Mouse (Mus musculus): Measurements from ENCODE around the gene Plin4. TPM values are rescaled to one million over a fixed set of nuclear protein-coding genes. Genes with fewer than 3 reads are reported as not detected.
"Not testable (repeated sequence)": the region's sequence is repeated elsewhere in the genome, so short reads cannot be mapped to it uniquely, and the experiment has no call there.

The Plin4 gene
- total RNA-seq, 2 experiments from 2014 or later, result not detected

DNA sequence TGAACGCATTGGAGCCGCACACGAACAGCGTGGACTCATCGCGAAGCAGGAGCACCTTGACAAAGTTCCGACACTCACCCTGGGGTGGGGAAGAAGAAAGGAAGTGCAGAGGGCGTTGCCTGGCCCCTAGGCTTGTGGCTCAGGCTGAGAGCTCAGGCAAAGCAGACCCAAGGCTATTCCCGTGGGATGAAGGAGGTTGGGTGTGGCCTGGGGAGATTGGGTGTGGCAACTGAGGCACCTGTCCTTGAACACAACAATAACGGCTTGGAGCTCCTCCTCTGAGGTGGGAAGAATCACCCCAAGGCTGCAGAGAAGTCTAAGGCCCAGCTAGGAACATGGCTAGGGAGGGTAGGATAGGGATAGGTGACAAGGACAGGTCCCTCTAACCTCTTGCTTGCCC is 21.5 kb upstream of the Plin4 start:
- ATAC-seq (replicated peaks; ENCODE audit: low FRiP score, poor library complexity, severe bottlenecking), result no peak

DNA sequence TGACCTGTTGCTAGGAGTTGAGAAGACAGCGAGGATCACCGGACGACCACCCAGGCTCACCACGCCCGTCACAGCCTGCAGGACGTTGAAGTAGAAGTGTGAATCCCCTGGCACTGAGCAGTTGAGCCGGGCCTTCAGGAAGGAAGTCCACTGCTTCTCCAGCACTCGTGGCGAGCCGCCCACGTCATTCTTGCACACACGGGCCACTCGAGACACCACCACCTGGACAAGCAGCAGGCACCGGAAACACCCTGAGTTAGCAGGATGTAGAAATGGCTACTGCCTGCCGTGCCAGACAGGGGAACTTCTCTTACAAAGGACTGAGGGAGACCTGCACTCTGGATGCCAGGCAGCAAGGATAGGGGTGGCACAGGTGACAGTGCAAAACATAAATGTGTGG is 18.6 kb upstream of the Plin4 start:
- ATAC-seq (replicated peaks; ENCODE audit: low FRiP score, poor library complexity, severe bottlenecking), result no peak

DNA sequence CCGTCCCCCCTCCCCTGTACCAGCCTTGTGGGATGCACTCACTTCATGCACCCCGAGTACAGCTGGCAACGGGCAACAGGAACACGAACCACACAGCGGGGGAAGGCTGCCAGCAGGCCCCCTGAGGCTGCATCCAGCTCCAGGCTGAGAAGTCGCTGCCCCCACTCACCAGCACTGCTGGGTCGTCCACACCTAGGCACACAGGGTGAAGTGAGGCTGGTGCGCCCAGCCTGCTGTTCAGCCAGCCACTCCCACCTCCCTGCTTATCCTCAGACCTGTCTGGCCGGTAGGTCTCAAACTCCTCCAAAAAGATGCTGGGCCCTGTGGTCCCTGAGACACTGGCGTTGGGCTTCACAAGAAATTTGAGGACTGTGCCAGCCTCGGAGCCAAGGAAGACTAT is 16.6 kb upstream of the Plin4 start:
- 0 out of 2 replicates have a peak, but pooled peaks have one; percentile 11 for ATAC-seq (replicated peaks; ENCODE audit: low FRiP score, poor library complexity, severe bottlenecking)

DNA sequence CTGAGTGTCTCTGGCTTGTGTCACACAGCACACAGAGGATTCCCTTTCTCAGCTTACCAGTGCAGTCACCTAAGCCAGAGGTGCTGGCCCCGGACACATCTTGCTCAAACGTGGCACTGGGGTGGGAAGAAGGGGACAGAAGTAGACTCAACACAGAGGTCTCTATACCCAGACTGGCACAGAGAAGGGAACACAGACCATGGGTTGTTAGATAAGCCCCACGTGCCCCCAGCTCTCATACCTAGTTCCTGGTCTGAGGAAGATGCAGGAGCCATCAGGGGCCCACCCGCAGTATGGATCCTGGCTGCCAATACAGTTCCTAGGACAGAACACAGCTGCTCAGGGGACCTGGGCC is 15.7 kb upstream of the Plin4 start:
- no peak for ATAC-seq (replicated peaks; ENCODE audit: low FRiP score, poor library complexity, severe bottlenecking)

DNA sequence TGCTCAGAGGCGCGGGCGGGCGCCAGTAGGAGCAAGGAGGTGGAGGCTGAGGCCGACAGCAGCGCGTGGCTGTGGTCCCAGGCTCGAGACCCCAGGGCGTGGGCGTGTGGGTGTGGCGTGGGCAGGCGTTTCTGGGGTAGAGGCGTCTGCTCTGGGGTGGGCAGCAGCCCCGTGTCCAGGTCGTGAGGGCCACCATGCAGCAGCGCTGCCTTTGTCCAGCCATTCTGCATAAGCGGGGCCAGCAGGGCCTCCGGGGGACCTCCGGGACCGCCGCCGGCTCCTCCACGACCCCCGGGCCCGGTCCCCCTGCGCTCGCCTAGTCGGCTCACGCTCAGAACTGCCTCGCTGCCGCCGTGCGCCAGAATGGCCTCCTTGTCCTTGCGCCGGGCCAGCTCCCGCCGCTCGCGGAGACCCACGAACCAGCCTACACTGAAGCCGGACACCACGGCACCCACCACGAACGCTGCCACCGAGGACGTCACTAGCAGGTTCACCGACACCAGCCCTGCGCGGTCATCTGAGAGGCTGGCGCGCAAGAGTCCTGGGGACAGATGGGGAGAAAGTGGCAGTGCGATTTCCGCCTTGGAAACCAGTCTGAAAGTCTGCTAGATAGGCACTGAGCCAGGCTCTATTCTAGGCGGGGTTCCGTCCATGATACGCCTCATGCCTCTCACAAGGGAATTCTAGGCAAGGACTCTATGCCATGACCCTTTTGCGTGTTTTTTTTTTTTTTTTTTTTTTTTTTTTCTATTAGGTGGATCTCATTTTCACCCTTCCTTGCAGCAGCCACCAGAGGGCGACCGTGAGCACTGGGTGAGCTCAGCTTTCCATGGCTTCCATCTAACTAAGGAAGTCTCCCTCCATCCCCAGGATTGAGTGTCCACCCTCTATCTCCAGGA is 15.0 kb upstream of the Plin4 start:
- ATAC-seq (replicated peaks; ENCODE audit: low FRiP score, poor library complexity, severe bottlenecking), result 0 out of 2 replicates have a peak, but pooled peaks have one; percentile 53

DNA sequence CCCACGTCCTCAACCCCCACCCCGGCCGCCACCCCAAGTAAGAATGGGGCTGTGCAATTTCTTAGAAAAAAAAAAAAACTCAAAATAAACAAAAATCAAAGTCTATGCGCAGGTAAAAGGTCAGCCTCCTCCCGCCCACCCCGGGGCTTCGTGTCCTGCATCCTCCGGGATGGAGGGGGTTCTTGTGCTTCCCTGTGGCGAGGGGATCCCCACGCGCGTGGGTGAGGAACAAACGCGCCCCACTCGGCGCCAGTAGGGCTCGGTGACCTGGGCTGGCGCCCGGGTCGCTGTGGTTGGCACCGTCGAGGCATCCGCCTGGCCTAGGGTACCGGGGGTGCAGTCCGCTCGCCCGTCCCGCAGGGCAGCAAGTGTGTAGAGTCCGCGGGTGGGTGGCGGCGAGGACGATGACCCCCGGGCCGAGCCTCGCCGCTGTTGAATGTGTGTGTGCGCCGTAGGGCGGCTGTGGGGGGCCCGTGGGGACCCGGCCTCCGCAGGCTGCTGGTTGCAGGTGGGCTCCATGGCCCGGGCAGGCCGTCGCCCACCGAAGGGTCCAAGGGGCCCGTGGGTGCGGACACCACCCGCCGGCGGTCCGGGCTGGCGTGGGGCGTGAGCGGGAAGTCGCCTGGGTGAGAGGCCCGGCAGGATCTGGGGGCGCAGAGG is 14.2 kb upstream of the Plin4 start:
- ATAC-seq (replicated peaks; ENCODE audit: low FRiP score, poor library complexity, severe bottlenecking), result no peak

DNA sequence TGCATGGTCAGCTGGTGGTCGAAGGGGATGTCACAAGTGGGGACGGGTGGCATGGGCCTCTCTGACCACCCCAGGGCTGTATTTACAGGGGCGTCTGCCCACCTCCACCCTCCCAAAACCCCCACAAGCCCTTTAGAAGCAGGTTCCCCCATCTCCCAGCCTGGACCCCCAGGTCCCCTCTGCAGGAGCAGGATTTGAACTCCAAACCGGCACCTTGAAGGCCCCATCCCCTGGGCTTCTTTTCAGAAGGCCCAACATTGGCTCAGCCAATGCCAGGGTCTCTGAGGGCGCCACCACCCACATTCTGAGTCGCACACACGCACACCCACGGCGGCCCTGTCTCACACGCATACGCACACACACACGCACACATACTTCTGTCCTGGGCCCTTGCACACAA is 13.6 kb upstream of the Plin4 start:
- no peak for ATAC-seq (replicated peaks; ENCODE audit: low FRiP score, poor library complexity, severe bottlenecking)

DNA sequence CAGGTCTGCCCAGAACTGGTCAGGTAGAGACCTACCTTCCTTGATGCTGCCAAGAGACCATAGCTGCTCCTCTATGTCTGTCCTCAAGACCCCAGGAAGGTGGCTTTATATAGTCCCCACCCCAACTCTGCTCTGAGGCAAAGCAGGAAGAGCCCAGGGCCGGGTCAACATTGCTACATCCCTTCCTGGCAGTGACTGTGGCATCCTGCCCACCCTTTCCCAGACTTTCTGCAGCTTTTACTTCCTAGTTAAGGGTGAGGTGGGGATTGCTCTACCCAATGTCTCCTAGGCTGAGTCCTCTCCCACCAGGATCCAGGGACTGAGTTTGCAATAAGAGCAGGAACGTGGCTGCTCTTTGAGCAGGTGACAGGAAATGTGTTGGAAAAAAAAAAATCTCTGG is 12.2 kb upstream of the Plin4 start, which contains the start of gene Lrg1:
Gene Lrg1 (minus strand): TSS at position 176 of the 400 bp plus-strand sequence.
- no peak for ATAC-seq (replicated peaks; ENCODE audit: low FRiP score, poor library complexity, severe bottlenecking)

DNA sequence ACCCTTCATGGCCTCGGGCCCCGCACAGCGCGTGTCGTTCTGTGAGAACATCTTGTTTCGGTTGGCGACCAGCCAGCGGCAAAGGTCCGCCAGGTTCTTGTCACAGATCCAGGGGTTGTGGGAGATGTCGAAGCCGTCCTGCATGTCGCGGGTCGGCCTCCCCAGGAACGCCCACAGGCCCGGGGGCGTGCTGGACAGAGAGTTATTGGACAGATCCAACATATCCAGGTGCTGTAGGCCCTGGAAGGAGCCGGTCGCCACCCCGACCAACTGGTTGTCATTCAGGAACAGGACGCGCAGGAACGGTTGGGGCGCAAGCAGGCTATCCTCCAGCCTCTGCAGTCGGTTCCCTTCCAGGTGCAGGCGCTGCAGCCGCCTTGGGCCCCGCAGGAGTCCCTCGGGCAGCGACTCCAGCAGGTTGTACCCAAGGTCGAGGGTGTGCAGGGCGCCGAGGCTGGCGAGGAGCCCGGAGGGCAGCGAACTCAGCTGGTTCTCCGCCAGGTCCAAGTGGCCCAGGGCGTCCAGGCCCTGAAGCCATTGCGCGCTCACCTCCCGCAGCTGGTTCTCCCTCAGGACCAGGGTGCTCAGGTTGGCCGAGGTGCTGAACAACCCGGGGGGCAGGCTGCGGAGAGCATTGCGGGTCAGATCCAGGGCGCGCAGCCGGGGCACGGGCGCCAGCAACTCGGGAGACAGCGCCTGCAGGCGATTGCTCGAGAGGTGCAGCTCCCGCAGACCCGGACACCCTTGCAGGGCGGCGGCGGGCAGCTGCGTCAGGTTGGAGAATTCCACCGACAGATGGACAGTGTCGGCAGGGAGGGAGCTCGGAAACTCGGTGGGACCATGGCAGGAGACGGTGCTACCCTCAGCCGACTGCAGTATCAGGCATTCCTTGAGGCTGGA is 10.6 kb upstream of the Plin4 start:
- no peak for ATAC-seq (replicated peaks; ENCODE audit: low FRiP score, poor library complexity, severe bottlenecking)

DNA sequence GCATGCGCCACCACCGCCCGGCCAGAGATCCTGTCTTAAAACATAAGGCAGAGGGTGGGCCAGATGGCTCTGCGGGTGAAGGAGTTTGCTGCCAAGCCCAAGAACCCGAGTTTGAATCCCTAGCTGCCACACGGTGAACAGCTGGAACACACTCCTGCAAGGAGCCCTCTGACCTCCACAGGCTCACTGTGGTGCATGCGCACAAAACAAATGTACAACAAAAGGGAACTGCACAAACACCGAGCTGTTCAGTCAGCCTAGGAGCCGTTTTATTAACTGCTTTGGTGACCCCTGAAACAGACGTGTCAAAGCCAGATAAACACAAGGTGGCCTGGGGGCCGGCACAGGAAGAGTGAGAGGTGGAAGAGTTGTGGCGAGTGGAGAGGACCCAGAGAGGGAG is 9.8 kb upstream of the Plin4 start:
- ATAC-seq (replicated peaks; ENCODE audit: low FRiP score, poor library complexity, severe bottlenecking), result no peak

DNA sequence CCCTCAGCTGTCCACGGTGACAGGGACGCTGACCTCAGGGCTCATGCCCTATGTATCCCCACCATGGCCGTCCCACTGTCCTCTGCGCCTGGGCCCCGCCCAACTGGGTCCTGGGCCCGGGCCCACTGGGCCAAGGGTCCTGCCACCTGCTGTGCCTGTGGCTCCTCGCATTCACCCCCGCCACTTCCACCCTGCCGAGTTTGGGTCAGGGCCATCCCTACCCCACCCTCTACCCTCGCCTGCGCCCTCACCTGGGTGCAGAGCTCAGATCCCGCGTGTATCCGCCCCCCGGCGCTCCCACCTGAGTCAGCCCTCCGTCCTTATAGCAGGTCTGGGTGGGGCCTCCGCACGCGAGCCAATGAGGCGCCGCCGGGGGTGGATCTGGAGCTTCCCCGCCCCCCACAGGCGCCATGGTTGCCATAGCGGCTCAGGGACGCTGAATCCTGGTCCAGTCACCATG is 7.7 kb upstream of the Plin4 start, which contains the start of gene Plin5:
Gene Plin5 (minus strand): TSS at position 346 of the 460 bp plus-strand sequence.
- ATAC-seq (replicated peaks; ENCODE audit: low FRiP score, poor library complexity, severe bottlenecking), result no peak

DNA sequence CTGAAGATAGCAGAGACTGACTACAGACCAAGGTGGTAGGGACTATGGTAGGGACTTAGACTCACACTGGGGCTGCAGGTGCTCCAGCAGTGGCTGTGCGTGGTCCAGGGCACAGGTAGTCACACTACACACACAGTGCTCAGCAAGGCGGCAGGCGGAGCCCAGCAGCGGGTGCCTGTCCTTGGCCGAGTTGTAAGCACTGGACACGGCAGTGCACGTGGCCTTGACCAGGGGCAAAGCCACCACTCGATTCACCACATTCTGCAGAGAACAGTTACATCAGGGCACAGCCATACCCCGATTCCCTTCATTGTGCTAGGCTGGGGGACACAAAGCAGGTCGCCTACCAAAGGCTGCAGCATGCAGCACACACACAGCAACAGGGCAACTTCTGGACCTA is 6.6 kb upstream of the Plin4 start:
- no peak for ATAC-seq (replicated peaks; ENCODE audit: low FRiP score, poor library complexity, severe bottlenecking)

DNA sequence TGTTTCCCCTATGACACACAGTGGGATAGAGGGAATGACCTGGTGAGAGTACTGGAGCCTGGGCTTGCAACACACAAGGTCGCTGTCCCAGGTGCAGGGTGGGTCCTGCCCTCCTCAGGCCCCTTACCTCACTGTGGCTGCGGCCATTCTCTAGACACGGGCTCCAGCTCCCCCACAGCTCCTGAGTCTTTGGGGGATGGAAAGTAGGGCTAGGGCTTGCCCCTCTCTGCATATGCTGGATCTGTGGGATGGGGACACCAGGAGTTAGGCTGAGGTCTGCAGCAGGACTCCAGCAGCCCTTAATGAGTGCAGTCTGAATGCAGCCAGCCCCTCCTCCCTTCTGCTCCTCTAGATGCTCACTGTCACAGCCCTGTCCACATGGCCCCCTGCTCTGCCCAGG is 3.1 kb upstream of the Plin4 start:
- no peak for ATAC-seq (replicated peaks; ENCODE audit: low FRiP score, poor library complexity, severe bottlenecking)

DNA sequence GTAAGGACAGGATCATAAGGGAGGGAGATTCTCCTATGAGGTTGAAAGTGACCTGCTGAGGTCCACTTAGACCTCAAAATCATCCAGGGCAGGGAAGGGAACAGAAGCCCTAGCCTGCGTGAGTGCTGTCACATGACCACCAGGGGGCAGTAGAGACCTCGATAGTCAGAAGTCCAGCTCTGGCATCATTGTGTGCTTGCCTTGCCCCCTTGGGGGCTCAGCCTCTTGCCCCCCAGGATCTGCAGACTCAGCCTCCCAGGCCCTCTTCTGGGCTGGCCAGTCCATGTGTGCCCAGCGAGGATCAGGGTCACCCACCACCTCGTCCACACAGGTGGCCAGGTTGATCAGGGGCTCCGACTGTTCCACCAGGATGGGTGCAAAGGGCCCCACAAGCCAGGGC is 2.3 kb upstream of the Plin4 start:
- ATAC-seq (replicated peaks; ENCODE audit: low FRiP score, poor library complexity, severe bottlenecking), result peak; percentile 64

DNA sequence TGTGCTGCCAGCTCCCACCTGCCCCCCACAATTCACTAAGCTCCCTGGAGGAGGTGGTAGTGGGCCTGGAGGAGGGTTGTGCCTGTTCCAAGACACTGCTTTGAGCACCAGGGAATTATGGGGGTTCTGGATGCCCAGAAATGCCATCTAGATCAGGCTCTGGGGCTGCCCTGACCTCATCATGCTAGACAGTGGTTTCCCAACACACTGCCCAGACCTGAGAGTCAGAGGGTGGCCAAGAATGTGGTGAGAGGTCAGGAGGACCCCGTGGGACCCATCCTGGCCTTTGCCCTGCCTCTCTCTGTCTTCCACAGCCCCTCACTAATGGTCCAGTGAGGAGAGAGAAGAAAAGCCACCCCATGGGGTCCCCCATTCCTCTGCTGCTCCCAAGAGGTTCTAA is 1.4 kb upstream of the Plin4 start:
- no peak for ATAC-seq (replicated peaks; ENCODE audit: low FRiP score, poor library complexity, severe bottlenecking)

DNA sequence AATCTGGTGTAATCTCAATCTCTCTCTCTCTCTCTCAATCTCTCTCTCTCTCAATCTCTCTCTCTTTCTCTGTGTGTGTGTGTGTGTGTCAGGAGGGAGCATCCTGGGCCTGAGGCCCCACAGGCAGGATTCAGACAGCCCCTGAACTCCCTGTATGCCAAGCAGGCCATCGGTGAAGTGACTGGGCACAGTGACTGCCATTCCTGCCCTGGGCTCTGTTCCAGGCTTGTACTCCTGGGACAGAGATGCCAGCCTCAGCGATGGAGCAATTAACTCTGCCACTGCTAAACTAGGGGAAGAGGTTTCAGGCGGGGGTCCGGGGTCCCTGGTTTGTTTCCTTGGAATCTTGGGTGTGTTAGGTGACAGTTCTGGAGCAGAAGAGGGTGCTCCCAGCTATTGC is 968 bp upstream of the Plin4 start:
- ATAC-seq (replicated peaks; ENCODE audit: low FRiP score, poor library complexity, severe bottlenecking), result no peak

DNA sequence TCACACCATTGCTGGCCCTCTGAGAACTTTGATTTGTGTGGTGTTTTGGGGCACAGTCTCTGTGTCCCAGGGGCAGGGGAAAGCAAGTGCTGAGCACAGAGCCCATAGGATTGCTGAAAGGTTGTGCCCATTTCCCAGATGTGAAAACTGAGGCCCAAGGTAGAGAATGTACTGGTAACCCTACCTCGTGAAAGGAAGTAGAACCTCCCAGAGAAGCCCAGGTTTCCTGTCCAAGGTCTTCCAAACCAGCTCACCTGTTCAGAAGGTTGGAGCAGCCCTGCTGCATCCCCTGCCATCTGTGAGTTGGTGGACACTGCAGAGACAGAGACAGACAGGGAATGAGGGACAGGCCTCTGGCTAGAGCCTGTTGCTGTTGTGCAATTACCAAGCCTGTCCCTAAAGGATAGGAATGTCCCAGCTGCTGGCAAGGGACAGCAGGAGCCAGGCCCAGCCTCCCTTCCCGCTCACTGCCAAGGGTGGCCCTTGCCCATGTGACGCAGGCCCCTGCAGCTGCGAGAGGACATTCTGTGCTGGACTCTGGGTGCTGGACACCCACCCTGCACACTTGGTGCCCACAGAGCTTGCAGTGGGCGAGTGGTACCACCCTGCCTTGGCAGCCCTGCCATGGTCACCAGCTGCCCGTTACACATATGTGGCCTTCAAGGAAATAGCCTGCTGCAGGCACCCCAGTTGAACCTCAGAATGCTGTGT is 1.1 kb downstream of the Plin4 start:
- no peak for ATAC-seq (replicated peaks; ENCODE audit: low FRiP score, poor library complexity, severe bottlenecking)

DNA sequence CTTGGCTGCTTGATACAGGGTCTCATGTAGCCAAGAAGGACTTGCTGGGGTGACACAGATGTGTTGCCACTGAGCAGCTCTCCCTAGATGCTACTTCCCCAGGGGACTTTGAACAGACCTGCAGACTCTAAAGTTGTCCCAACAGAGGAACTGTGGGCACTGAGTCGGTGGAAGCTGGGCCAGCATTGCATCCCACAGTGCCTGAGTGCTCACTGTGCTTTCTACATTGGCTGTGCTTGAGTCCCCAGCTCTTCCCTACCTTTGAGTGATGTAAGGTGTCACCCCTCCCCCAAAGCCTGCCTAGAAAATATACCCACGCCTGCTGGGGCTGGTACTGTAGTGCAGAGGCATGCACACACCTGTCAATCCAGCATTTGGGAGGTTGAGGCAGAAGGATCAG is 1.9 kb downstream of the Plin4 start:
- no peak for ATAC-seq (replicated peaks; ENCODE audit: low FRiP score, poor library complexity, severe bottlenecking)

DNA sequence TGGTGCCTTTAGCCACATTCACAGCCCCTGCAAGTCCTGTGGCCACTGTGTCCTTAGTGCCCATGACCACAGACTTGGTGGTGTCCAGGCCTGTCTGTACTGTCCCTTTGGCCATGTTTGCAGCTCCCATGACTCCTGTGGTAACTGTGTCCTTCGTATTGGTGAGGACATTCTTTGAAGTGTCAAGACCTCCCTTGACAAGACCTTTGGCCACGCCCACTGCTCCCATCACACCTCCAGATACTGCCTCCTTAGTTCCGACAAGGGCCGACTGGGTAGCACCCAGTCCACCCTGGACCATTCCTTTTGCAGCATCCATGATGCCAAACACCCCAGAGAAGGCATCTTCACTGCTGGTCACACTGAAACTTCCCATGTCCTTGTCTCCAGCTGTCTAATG is 2.6 kb downstream of the Plin4 start:
- no peak for ATAC-seq (replicated peaks; ENCODE audit: low FRiP score, poor library complexity, severe bottlenecking)

DNA sequence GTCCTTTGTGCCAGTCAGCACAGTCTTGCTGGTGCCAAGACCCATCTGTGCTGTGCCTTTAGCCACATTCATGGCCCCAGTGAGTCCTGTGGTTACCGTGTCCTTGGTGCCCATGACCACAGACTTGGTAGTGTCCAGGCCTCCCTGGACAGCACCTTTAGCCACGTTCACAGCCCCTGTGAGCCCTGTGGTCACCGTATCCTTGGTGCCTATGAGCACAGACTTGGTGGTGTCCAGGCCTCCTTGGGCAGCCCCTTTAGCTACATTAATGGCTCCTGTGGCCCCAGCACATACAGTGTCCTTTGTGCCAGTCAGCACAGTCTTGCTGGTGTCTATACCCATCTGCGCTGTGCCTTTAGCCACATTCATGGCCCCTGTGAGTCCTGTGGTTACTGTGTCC is 3.2 kb downstream of the Plin4 start:
- ATAC-seq (replicated peaks; ENCODE audit: low FRiP score, poor library complexity, severe bottlenecking), result not testable (repeated sequence)

Data from erythroid progenitor cell, adult 5-6 weeks (primary cell).